Mouse (Mus musculus): ENCODE measurements at regions not wholly inside any gene's neighbourhood (a gene's known extent, or its start where the extent isn't known, plus 50 kb on each side); places are given as distances from the start of the nearest gene placed in this dataset.

DNA sequence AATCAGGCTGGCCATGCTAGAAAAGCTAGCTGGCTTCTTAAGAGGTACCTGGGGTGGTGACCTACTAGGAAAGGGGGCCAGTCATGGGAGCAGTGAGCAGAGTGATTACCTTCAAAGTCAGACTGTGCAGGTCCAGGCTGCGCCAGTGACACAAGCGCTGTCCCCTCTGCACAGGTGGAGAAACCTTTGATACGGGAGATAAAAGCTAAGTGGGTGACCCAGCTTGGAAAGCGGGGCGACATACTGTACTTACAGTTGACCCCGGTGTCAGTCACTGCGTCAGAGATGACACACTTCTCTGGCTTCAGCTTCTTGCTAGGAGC, 54.7 kb upstream of the 1700024P04Rik start:
- TF ChIP-seq CTCF (IDR thresholded peaks at IDR 0.05; ENCODE audit: low read depth) (no peak), EP300 (IDR thresholded peaks at IDR 0.05; ENCODE audit: low read depth) (no peak)
